Mouse (Mus musculus): ENCODE measurements at regions not wholly inside any gene's neighbourhood (a gene's known extent, or its start where the extent isn't known, plus 50 kb on each side); places are given as distances from the start of the nearest gene placed in this dataset.

DNA sequence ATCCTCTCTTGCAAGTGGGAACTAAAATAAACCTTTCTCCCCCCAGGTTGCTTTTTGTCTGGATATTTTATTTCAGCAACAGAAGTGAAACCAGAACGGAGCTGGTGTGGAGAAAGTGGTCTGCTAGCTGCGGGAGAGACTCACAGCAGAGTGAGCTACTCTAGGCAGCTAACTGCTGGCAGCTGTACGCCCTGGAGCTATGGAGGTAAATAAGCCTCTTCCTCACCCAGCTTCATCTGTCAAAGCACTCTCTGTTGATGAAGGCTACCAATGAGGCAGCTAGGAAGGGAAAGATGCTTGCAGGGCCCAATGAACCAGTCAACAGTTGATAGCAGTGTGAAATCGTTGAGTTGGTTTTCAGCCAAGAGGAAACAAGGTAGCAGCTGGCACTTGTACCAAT is 119.3 kb upstream of the Lnx1 start:
- TF ChIP-seq CTCF (IDR thresholded peaks at IDR 0.05; ENCODE audit: low read depth) (no peak), EP300 (IDR thresholded peaks at IDR 0.05; ENCODE audit: low read depth) (no peak)

All from liver, embryonic 14.5 days (tissue).